Mouse (Mus musculus) erythroid progenitor cell, adult 5-6 weeks (primary cell): ENCODE measurements around the gene Tpm1. TPM values are rescaled to one million over a fixed set of nuclear protein-coding genes. Genes with fewer than 3 reads are reported as not detected.

ENCODE experiments used
- ATAC-seq: replicated peaks from 2 replicates; pipeline ENCODE4 v1.8.0; 2016; ENCODE audit warnings: moderate number of reproducible peaks, mild to moderate bottlenecking, moderate TSS enrichment, inconsistent platforms; ENCODE audit not compliant: poor library complexity, low FRiP score, severe bottlenecking
- total RNA-seq, 2 experiments: library from RNA; stranded (forward) in 1 of 2; stranded (reverse) in 1 of 2; fragments of 150-400 nt in 1 of 2; fragments of 186-747, 209-891 nt in 1 of 2; gene quantifications; 2 replicates each; pipeline versions ENCODE4 v1.2.3 to v1.2.4; 2015 to 2017; ENCODE audit warnings: low replicate concordance in 2 of 2

Gene Tpm1
- total RNA-seq, 2 experiments from 2014 or later = 53.7 to 68.7 TPM

GRCm38 (mm10) chr9:67047606-67048482 is 1.4 kb downstream of the Tpm1 start:
- ATAC-seq = no peak

DNA sequence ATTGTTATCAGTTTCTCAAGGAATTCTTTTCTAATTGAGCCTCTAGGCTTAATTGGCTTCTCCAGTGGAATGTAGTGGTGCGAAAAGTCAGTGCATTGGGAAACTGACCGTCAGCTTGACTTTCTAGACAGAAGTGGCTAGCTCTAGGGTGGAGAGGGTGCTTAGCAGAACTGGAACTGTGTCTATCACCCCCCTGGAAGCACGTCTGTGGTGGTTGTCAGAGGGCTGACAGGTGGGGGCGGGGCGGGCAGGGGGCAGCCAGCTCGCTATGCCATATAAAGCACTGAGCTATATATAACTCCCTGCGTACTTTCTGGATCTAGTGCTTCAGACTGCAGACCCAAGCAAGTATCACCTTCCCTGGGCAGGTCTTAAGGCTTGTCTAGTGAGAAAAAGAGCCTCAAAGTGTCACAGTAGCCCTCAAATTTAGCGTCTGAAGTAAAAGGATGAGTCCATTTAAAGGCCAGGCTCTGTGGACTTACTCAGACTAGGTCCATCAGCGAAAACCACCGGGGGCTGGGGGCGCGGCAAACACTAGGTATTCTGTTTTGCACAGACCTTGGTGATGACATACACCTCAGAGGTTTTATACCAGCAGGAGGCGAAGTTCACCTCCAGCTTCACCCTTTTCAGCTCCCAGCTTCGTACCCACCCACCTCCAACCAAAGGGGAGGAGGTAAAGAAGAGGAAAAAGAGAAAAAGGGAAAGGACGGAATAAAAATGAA is 2.2 kb downstream of the Tpm1 start:
- no peak for ATAC-seq

DNA sequence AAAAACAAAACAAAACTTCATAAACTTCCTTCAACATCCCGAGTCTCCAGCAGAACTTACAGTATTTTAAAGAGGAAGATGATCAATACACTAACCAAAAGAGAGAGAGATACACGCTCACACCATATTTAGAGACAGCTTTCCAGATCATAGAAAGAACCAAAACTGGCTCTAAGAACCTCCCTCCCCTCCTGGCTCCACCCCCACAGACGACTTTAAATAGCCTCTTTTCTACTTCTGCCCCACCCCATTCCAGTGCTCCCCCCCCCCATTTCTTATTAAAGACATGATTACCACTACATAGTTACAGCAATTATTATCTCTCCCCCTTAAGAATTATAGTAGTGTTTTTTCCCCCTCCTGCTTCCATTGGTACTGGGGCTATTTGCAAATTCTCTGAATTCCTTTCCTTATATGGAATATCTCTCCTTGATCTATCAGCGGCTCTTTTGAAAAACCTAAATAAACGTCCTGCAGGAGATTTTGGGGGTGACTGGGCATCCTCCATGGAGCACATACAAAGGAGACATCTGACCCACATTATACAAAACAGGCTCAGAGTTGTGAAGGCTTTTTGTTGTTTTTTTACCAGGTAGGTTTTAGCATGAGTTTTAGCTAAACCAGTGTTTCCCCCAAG is 3.1 kb downstream of the Tpm1 start:
- ATAC-seq = no peak

- no peak for ATAC-seq
Observed at GRCm38 (mm10) chr9:67045306-67045675, 3.9 kb downstream of the Tpm1 start.

DNA sequence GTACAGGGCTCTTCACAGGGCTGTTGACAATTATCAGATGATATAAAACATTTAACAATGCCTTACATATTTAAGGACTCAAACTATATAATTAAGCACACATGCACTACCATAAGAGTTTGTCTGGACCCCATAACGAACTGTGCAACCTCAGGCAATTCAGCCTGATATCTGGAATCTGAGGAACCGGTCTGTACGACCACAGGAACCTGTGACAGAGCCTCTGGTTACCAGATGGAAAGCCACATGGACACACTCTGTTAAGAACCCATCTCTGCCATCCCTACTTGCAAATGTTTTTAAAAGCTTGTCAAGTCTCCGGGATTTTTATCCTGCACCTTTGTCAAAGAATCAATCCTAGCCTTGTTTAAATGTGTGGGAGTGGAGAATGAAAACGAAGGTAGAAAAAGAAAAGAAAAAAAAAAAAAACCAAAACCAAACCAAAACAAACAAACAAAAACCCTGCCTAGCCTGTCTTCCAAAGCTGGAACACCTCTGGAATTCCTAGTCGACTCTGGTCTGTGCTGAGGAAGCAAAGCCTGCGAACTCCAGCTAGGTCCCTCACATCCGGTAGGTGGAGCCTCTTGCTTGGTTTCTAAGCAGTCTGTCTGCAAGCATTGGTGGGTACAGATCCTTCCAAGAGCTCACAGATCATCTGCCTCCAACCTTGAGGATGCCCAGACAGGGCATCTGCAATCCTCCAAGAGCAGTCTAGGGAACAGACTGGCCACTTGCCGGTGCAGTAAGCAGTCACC is 4.5 kb downstream of the Tpm1 start:
- no peak for ATAC-seq

DNA sequence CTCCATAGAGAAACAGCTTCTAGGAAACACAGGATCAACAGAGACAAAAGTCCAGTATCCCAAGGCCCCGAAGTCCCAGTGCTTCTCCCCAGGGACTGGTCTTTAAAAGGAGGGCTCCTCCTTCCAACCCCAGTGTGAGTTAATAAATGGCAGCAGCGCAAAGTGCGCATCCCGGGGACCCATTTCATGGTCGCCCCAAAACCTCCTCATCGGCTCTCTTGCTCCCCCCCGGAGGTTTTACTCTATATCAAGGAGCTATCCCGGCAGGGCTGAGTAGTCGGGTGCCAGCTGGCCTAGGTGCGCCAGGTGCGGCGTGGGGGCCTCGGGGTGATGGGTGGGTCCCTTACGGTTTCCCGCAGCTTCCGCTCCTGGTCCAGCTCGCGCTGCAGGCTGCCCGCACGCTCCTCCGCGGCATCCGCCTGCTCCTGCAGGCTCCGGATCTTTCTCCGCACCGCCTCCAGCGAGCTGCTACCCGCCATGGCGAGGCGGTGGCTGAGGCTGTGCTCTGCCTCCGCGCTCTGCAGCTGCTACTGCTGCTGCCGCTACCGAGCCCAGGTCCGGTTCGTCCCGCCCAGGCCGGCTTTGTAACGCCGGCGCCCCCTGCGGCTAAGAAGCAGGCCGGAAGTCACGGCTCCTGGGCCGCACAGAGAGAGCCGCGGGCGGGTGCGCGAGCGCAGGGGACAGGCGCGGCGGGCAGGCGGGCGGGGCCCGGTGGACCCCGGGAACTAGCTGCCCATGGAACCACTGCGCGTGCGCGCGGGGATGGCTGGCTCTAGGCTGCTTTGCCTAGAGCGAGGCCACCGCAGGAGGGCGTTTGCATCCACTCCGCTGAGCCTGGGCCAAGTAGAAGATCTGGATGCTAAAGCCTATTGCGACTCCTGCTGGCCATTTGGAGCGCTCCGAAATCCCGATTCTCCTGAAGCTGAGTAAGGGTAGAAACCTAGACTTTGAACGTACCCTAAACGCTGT is 5.7 kb downstream of the Tpm1 start:
- ATAC-seq = peak; percentile 89

DNA sequence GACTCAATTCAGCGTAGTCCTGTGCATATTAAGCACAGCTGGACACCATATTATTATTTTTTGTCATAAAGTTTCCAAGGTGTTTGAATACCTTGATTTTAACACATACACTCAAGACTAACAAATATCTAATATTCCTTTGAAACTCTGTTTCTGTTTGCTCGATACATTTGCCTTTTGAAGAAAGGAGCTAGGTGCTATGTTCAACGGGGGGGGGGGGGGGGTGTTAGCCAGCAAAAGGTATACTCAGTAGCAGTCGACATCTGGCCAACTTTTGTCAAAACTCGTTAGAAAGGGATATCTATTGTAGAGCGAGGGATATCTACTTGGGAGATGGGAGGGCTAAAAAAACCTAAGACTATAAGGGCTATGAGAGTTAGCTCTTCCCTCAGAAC is 6.4 kb downstream of the Tpm1 start:
- no peak for ATAC-seq

GRCm38 (mm10) chr9:67041840-67042812 is 7.1 kb downstream of the Tpm1 start:
- no peak for ATAC-seq

GRCm38 (mm10) chr9:67040963-67041839 is 8.0 kb downstream of the Tpm1 start:
- 0 out of 2 replicates have a peak, but pooled peaks have one; percentile 23 for ATAC-seq

DNA sequence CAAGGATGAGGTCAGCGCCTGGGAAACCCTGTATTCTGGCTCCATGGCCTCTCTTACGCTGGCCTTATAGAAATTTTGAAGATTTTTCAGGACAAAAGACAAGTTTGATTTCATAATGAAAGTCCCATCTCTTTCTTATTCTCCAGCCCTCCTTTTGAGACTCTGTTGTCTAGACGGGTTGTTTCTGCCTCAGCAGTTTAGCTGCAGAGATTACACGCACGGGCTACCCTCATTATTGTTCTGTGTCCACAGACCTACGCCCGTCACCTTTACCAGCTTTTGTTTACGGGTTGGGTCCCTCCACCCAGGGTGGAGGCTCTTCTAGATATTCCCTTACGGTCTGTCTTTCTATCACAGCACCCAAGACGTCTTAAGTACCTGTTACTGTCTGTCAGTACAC is 9.3 kb downstream of the Tpm1 start:
- no peak for ATAC-seq

DNA sequence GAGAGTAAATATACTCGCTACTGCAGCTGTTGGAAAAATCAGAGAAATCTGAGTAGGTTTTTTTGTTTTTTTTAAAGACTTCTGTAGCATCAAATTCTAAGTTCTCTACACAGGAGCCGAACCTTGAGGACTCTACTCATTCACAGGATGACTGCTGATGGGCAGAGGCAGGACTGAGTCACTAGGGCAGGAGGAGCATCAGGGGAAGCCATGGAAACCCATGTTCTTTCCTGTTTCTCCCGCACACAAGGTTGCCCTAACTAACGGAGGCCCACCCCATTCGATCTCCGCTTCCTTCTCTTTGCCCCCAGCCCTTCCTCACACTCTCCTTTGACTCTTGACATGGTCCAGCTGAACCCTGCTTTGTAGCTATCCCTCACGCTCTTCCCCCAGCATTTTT is 10.5 kb downstream of the Tpm1 start:
- ATAC-seq = no peak

DNA sequence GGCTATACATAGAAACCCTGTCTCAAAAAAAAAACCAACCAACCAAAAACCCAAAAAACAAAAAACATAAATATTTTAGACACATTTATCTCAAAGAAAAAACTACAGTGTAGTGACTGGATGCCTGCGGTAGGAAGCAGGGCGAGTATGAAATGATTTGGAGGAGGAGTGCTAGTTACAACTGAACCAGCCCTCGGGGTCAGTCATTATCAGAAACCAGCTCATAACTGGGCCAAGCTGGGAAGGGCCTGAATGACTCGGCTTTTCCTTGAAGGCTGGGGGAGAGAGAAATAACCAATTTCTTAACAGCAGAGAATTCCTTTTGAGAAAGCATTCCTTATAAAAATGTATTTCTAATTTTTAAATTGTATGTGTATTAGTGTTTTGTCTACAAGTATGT is 11.5 kb downstream of the Tpm1 start:
- peak; percentile 61 for ATAC-seq

GRCm38 (mm10) chr9:67036527-67037118 is 12.6 kb downstream of the Tpm1 start:
- ATAC-seq = no peak

DNA sequence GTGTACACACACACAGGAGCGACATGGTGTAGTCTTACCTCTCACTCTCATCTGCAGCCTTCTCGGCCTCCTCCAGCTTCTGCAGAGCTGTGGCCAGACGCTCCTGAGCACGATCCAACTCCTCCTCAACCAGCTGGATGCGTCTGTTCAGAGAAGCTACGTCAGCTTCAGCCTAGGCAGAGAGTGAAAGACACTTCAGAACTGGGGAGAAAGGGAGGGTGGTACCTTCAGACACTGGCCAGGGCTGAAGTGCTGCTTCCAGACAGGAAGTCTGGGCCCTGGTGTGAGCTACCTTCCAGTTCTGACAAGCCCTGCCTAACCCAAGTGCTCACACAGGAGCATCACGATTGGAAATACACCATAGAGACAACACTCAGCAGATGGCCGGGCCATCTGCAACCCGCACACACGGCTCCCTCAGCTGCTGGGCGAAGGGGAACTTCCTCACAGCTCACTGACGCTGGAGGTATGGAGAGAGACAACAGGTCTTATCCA is 13.2 kb downstream of the Tpm1 start:
- ATAC-seq = no peak

DNA sequence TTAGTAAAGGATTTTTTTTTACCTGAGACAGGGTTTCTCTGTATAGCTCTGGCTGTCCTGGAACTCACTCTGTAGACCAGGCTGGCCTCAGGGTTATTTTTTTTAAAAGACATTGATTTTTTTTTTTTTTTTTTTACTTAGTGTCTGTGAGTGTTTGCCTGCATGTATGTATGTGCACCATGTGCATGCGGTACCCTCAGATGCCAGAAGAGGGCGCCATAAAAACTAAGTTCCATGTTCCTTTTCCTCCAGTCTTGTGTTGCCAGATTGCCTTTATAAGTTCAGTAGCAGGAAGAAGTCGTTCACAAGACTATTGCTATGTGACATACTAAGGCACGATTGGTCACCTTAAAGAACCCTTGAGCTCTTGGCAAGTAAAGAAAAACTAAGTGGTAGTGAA is 14.5 kb downstream of the Tpm1 start:
- ATAC-seq = no peak

DNA sequence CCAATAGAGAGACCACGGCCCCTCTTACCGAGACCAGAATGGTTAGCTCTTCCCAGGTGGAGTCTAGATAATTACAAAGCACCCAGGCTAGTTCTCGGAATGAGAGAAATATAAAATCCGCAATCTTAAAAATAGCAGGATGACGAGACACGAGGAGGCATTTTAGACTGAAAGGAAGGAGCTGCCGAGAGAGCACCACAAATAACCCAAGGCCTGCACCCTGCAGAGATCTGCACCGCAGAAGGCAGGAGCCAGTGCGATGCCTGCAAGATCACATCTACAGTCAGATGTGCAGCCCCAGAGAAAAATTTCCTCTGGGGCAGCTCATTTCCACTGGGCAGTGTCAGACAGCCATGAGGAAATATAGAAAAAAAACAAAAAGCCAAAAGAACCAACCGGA is 16.2 kb downstream of the Tpm1 start:
- no peak for ATAC-seq
